Mouse (Mus musculus) heart, adult 2 months (tissue): ENCODE results near the gene 1700024P04Rik. TPM values are rescaled to one million over a fixed set of nuclear protein-coding genes. Genes with fewer than 3 reads are reported as not detected.

ENCODE experiments used
- DNase-seq, 2 experiments: peaks; one replicate each; pipeline ENCODE4 v3.0.0; 2021
- H3K27ac ChIP-seq: fragments of 200-600 bp; 2 replicates; pipeline ENCODE4 v1.8.1; 2022
- H3K27me3 ChIP-seq: fragments of 200-500 bp; 2 replicates; pipeline ENCODE4 v1.6.1; 2012; ENCODE audit warnings: mild to moderate bottlenecking, low read length, inconsistent platforms, mixed read lengths; ENCODE audit not compliant: control insufficient read depth, insufficient read depth
- H3K36me3 ChIP-seq: fragments of 200-500 bp; 2 replicates; pipeline ENCODE4 v1.6.1; 2012; ENCODE audit warnings: low read length, inconsistent platforms; ENCODE audit not compliant: control insufficient read depth, insufficient read depth
- H3K4me1 ChIP-seq: fragments of 200-500 bp; 2 replicates; pipeline ENCODE4 v1.6.1; 2011; ENCODE audit warnings: low read length; ENCODE audit not compliant: control insufficient read depth, insufficient read depth
- H3K4me3 ChIP-seq: fragments of 200-600 bp; 2 replicates; pipeline ENCODE4 v1.8.1; 2022
- H3K79me2 ChIP-seq: fragments of 200-500 bp; replicated peaks from 2 replicates; pipeline ENCODE4 v1.6.1; 2012; ENCODE audit warnings: mild to moderate bottlenecking, inconsistent platforms, low read length, moderate library complexity, mixed read lengths; ENCODE audit not compliant: control insufficient read depth, insufficient read depth
- H3K9ac ChIP-seq: fragments of 200-500 bp; 2 replicates; pipeline ENCODE4 v1.6.1; 2012; ENCODE audit warnings: low read depth, mild to moderate bottlenecking, control low read depth, inconsistent platforms, low read length, mixed read lengths
- CTCF ChIP-seq: fragments of 200-600 bp; IDR thresholded peaks from 2 replicates; pipeline ENCODE4 v1.8.1; 2022; ENCODE audit warnings: antibody characterized with exemption, mild to moderate bottlenecking, moderate library complexity
- EP300 ChIP-seq: fragments of 200-500 bp; IDR thresholded peaks from 2 replicates; pipeline ENCODE4 v1.6.1; 2011; ENCODE audit warnings: low read depth, low read length, control low read depth; ENCODE audit not compliant: insufficient read depth
- POLR2A ChIP-seq: fragments of 200-500 bp; IDR thresholded peaks from 2 replicates; pipeline ENCODE4 v1.6.1; 2011; ENCODE audit warnings: mild to moderate bottlenecking, low read depth, low read length, control low read depth; ENCODE audit not compliant: insufficient read depth
- WGBS: fragments of 180-500 bp; shearing (Covaris S2); methylation state at CpG from one replicate; pipeline ENCODE4 v1.1.7; 2018; 5-methylcytosine and 5-hydroxymethylcytosine counted together
- intact Hi-C: fragments of 180-260 bp; cut with DNase I; formaldehyde crosslinking; loops from one replicate; pipeline ENCODE4 v1.15.1; 2025
- polyA plus RNA-seq: library from polyadenylated mRNA; depleted of rRNA; stranded (reverse); fragments of >200 nt; gene quantifications from 2 replicates; pipeline ENCODE4 v1.2.3, GENCODE M21; 2012
- total RNA-seq, 2 experiments: library from RNA; stranded (reverse); gene quantifications; 2 replicates each; pipeline ENCODE4 v1.2.3; 2021

The 1700024P04Rik gene
- total and polyA plus RNA-seq, 3 experiments, result not detected

- Histone ChIP-seq H3K27ac (no peak overlapping the region), H3K79me2 (no peaks in the 10 kb centered on the region), H3K9ac (no peak overlapping the region), H3K4me1 (peaks cover 5% of the 10 kb centered on the region), H3K27me3 (no peaks in the 10 kb centered on the region), H3K4me3 (no peak overlapping the region), H3K36me3 (no peaks in the 10 kb centered on the region; the same call in 1 of the 2 replicates)
- intact Hi-C loops, result no loop called here
- 64% methylated on average over 5 of the region's 5 CpGs for WGBS
- TF ChIP-seq POLR2A (no peak), EP300 (no peak), CTCF (no peak)
- DNase-seq, result no peak
Observed at GRCm38 (mm10) chr13:98971641-98972040, 12.7 kb downstream of the 1700024P04Rik start.

- Histone ChIP-seq H3K9ac (no peak overlapping the region), H3K36me3 (no peaks in the 10 kb centered on the region; the same call in 1 of the 2 replicates), H3K4me3 (no peak overlapping the region), H3K4me1 (peaks cover 5% of the 10 kb centered on the region), H3K27ac (peak overlapping the region; percentile 58), H3K27me3 (no peaks in the 10 kb centered on the region), H3K79me2 (no peaks in the 10 kb centered on the region)
- DNase-seq, result no peak
- TF ChIP-seq POLR2A, result no peak
- no peak for TF ChIP-seq EP300
- TF ChIP-seq CTCF, result no peak
- WGBS, result 44% methylated on average over 4 of the region's 4 CpGs
- intact Hi-C loops, result no loop called here
Observed at GRCm38 (mm10) chr13:98968517-98968916, 15.8 kb downstream of the 1700024P04Rik start.

GRCm38 (mm10) chr13:98967942-98968341 is 16.4 kb downstream of the 1700024P04Rik start:
- TF ChIP-seq EP300 (0 out of 2 replicates have a peak, but pooled peaks have one; percentile 19), CTCF (no peak)

GRCm38 (mm10) chr13:98966583-98966982 is 17.8 kb downstream of the 1700024P04Rik start:
- intact Hi-C loops, result no loop called here
- Histone ChIP-seq H3K4me1 (peaks cover 5% of the 10 kb centered on the region), H3K79me2 (no peaks in the 10 kb centered on the region), H3K27ac (no peak overlapping the region), H3K27me3 (no peaks in the 10 kb centered on the region), H3K4me3 (no peak overlapping the region), H3K36me3 (no peaks in the 10 kb centered on the region; the same call in 1 of the 2 replicates), H3K9ac (no peak overlapping the region)
- WGBS, result 60% methylated on average over 5 of the region's 5 CpGs
- TF ChIP-seq EP300 (no peak), CTCF (no peak), POLR2A (no peak)
- DNase-seq, result peak in 1 of 2 experiments; percentile 33

More at GRCm38 (mm10) chr13:98967942-98968341, 16.4 kb downstream of the 1700024P04Rik start:
- Histone ChIP-seq H3K36me3 (no peaks in the 10 kb centered on the region; the same call in 1 of the 2 replicates), H3K4me3 (no peak overlapping the region), H3K27me3 (no peaks in the 10 kb centered on the region), H3K27ac (peak overlapping the region; percentile 52), H3K9ac (no peak overlapping the region), H3K4me1 (peaks cover 5% of the 10 kb centered on the region), H3K79me2 (no peaks in the 10 kb centered on the region)
- WGBS, result 43% methylated on average over 6 of the region's 6 CpGs
- peak in 1 of 2 experiments; percentile 8 for DNase-seq
- intact Hi-C loops, result no loop called here

- 100% methylated on average over 1 of the region's 1 CpGs for WGBS
- no peak overlapping the region for H3K4me3 ChIP-seq
- no peaks in the 10 kb centered on the region for H3K27me3 ChIP-seq
- H3K27ac ChIP-seq, result no peak overlapping the region
- intact Hi-C loops, result no loop called here
- no peak overlapping the region for H3K9ac ChIP-seq
- TF ChIP-seq EP300 (no peak), POLR2A (no peak), CTCF (no peak)
- H3K79me2 ChIP-seq, result no peaks in the 10 kb centered on the region
- H3K4me1 ChIP-seq, result peaks cover 3% of the 10 kb centered on the region
- DNase-seq, result no peak
- no peaks in the 10 kb centered on the region; the same call in 1 of the 2 replicates for H3K36me3 ChIP-seq
Observed at GRCm38 (mm10) chr13:98963612-98964011, 20.8 kb downstream of the 1700024P04Rik start.

- no peak overlapping the region for H3K27ac ChIP-seq
- WGBS, result 72% methylated on average over 2 of the region's 2 CpGs
- H3K36me3 ChIP-seq, result no peaks in the 10 kb centered on the region
- peaks cover 2% of the 10 kb centered on the region for H3K4me1 ChIP-seq
- H3K79me2 ChIP-seq, result no peaks in the 10 kb centered on the region
- H3K4me3 ChIP-seq, result no peak overlapping the region
- H3K27me3 ChIP-seq, result no peaks in the 10 kb centered on the region
- DNase-seq, result no peak
- intact Hi-C loops, result no loop called here
- no peak for TF ChIP-seq POLR2A
- no peak for TF ChIP-seq EP300
- TF ChIP-seq CTCF, result no peak
- no peak overlapping the region for H3K9ac ChIP-seq
Observed at GRCm38 (mm10) chr13:98958177-98958576, 26.2 kb downstream of the 1700024P04Rik start.
